Mouse (Mus musculus) cerebellum, adult 2 months (tissue): ENCODE results near the gene Cxcr1.

Experiments
- CTCF ChIP-seq: fragments of 200-500 bp; IDR thresholded peaks from 2 replicates; pipeline ENCODE4 v1.5.1; 2011; ENCODE audit warnings: low read depth, mild to moderate bottlenecking, control low read depth, low read length, moderate library complexity, borderline replicate concordance; ENCODE audit not compliant: insufficient read depth
- POLR2A ChIP-seq: fragments of 200-500 bp; IDR thresholded peaks from 2 replicates; pipeline ENCODE4 v1.6.1; 2011; ENCODE audit warnings: low read length, control low read depth, borderline replicate concordance; ENCODE audit not compliant: insufficient read depth

DNA sequence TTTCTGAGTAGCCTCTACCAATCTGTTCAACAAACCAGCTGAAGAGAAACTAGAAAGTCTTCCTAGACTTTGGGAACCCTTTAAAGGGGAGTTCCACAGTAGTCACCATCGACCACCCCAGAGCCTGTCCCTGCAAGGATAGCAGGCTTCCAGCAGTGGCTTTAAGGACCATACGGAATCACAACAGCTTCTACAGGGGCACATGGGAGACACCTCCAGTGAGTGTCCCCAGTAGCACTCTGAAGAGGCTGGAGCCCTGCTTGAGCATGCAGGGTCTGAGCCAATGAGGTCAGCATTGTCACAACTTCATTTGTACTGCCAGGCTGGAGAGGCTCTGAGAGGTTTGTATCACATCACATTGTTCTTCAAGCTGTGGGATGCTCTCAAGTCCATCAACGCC is 44.3 kb downstream of the Cxcr1 start:
- TF ChIP-seq POLR2A (no peak), CTCF (no peak)
